Mouse (Mus musculus) layer of hippocampus, postnatal 10 days (tissue): ENCODE data around the gene Rinl. TPM values are rescaled to one million over a fixed set of nuclear protein-coding genes. Genes with fewer than 3 reads are reported as not detected.
A peak's percentile ranks its signal among the peaks of the same experiment; 100 is the strongest.

ENCODE experiments used
- DNase-seq, 2 experiments: peaks; one replicate each; pipeline ENCODE4 v3.0.0; 2021; ENCODE audit warnings: low spot score in 2 of 2
- total RNA-seq, 2 experiments: library from RNA; stranded (reverse); gene quantifications; 2 replicates each; pipeline ENCODE4 v1.2.3; 2021

The Rinl gene
- total RNA-seq, 2 experiments from 2014 or later, result 1.5 to 2.0 TPM

GRCm38 (mm10) chr7:28808221-28808941 is 19.6 kb downstream of the Rinl start, which contains the start of gene Hnrnpl:
Gene Hnrnpl (plus strand): TSS chr7:28808541.
- no peak for DNase-seq

GRCm38 (mm10) chr7:28808957-28809393 is 20.2 kb downstream of the Rinl start:
- peak; percentile 94 to 97 for DNase-seq

GRCm38 (mm10) chr7:28809401-28810089 is 20.8 kb downstream of the Rinl start:
- DNase-seq, result peak; percentile 63 to 67

GRCm38 (mm10) chr7:28810107-28811066 is 21.6 kb downstream of the Rinl start:
- peak; percentile 99 for DNase-seq

- DNase-seq, result peak; percentile 93 to 95
These were observed 22.5 kb downstream of the Rinl start for GRCm38 (mm10) chr7:28811228-28811627.

GRCm38 (mm10) chr7:28811640-28812275 is 23.0 kb downstream of the Rinl start:
- DNase-seq, result no peak

- DNase-seq, result peak in 1 of 2 experiments; percentile 13
These were observed 23.7 kb downstream of the Rinl start for GRCm38 (mm10) chr7:28812436-28812835.

GRCm38 (mm10) chr7:28812949-28813348 is 24.2 kb downstream of the Rinl start:
- DNase-seq, result no peak

GRCm38 (mm10) chr7:28814306-28815034 is 25.7 kb downstream of the Rinl start:
- no peak for DNase-seq

GRCm38 (mm10) chr7:28815230-28815629 is 26.5 kb downstream of the Rinl start:
- no peak for DNase-seq

- peak in 1 of 2 experiments; percentile 12 for DNase-seq
These were observed 27.4 kb downstream of the Rinl start for GRCm38 (mm10) chr7:28816201-28816600.

GRCm38 (mm10) chr7:28816920-28817319 is 28.2 kb downstream of the Rinl start:
- peak in 1 of 2 experiments; percentile 21 for DNase-seq

GRCm38 (mm10) chr7:28817524-28817923 is 28.8 kb downstream of the Rinl start:
- peak in 1 of 2 experiments; percentile 13 for DNase-seq

- no peak for DNase-seq
These were observed 29.2 kb downstream of the Rinl start for GRCm38 (mm10) chr7:28817957-28818356.

GRCm38 (mm10) chr7:28818436-28818835 is 29.7 kb downstream of the Rinl start:
- DNase-seq, result peak in 1 of 2 experiments; percentile 13

- no peak for DNase-seq
These were observed 30.2 kb downstream of the Rinl start for GRCm38 (mm10) chr7:28818861-28819452.

- DNase-seq, result no peak
These were observed 30.8 kb downstream of the Rinl start for GRCm38 (mm10) chr7:28819571-28819970.

GRCm38 (mm10) chr7:28820358-28821260 is 31.8 kb downstream of the Rinl start:
- no peak for DNase-seq
